Mouse (Mus musculus) MEL (cell line): ENCODE results near the gene Ppp2r5a.

ENCODE experiments used
- CHD1 ChIP-seq: IDR thresholded peaks from 2 replicates; pipeline ENCODE4 v1.6.1; 2012; ENCODE audit warnings: low read depth, mild to moderate bottlenecking, inconsistent platforms, low read length, improper control_type of control experiment
- CTCF ChIP-seq, 3 experiments: IDR thresholded peaks in 2 of 3; conservative IDR thresholded peaks in 1 of 3; 2 replicates each; pipeline ENCODE4 v1.5.1; 2011 to 2012; ENCODE audit warnings: low read length in 3 of 3, low read depth in 2 of 3, mild to moderate bottlenecking in 2 of 3, improper control_type of control experiment in 1 of 3, inconsistent platforms in 1 of 3, mixed read lengths in 1 of 3, moderate library complexity in 1 of 3; ENCODE audit not compliant: control insufficient read depth in 1 of 3, insufficient read depth in 1 of 3, poor library complexity in 1 of 3, severe bottlenecking in 1 of 3
- ELF1 ChIP-seq: IDR thresholded peaks from 2 replicates; pipeline ENCODE4 v1.6.1; 2014; ENCODE audit warnings: low read depth, mild to moderate bottlenecking, inconsistent platforms, low read length, improper control_type of control experiment, moderate library complexity
- EP300 ChIP-seq, 2 experiments: IDR thresholded peaks; 2 replicates each; pipeline ENCODE4 v1.6.1; 2011; ENCODE audit warnings: improper control_type of control experiment in 2 of 2, low read length in 2 of 2, low read depth in 1 of 2, mild to moderate bottlenecking in 1 of 2
- ETS1 ChIP-seq: IDR thresholded peaks from 2 replicates; pipeline ENCODE4 v1.6.1; 2012; ENCODE audit warnings: low read depth, mild to moderate bottlenecking, inconsistent platforms, low read length, improper control_type of control experiment, moderate library complexity
- MAZ ChIP-seq: IDR thresholded peaks from 2 replicates; pipeline ENCODE4 v1.6.1; 2012; ENCODE audit warnings: low read depth, mild to moderate bottlenecking, inconsistent platforms, low read length, improper control_type of control experiment
- MXI1 ChIP-seq: IDR thresholded peaks from 2 replicates; pipeline ENCODE4 v1.6.1; 2011; ENCODE audit warnings: mild to moderate bottlenecking, low read depth, low read length, improper control_type of control experiment
- POLR2A ChIP-seq, 2 experiments: IDR thresholded peaks; 2 replicates each; pipeline ENCODE4 v1.6.1; 2011 to 2012; ENCODE audit warnings: low read length in 2 of 2, mild to moderate bottlenecking in 2 of 2, control low read depth in 1 of 2, improper control_type of control experiment in 1 of 2, low read depth in 1 of 2, moderate library complexity in 1 of 2; ENCODE audit not compliant: control insufficient read depth in 1 of 2, insufficient read depth in 1 of 2, poor library complexity in 1 of 2
- RAD21 ChIP-seq: IDR thresholded peaks from 2 replicates; pipeline ENCODE4 v1.6.1; 2011; ENCODE audit warnings: mild to moderate bottlenecking, low read depth, low read length, improper control_type of control experiment
- SMC3 ChIP-seq: IDR thresholded peaks from 2 replicates; pipeline ENCODE4 v1.6.1; 2011; ENCODE audit warnings: low read depth, low read length, improper control_type of control experiment
- TAL1 ChIP-seq: IDR thresholded peaks from 2 replicates; pipeline ENCODE4 v1.6.1; 2012; ENCODE audit warnings: mild to moderate bottlenecking, inconsistent platforms, low read length, moderate library complexity, mixed read lengths
- UBTF ChIP-seq: IDR thresholded peaks from 2 replicates; pipeline ENCODE4 v1.6.1; 2012; ENCODE audit warnings: low read depth, mild to moderate bottlenecking, inconsistent platforms, low read length, improper control_type of control experiment, moderate library complexity, borderline replicate concordance; ENCODE audit not compliant: insufficient read depth
- ZMIZ1 ChIP-seq: IDR thresholded peaks from 2 replicates; pipeline ENCODE4 v1.6.1; 2012; ENCODE audit warnings: low read depth, mild to moderate bottlenecking, inconsistent platforms, low read length, improper control_type of control experiment, moderate library complexity

GRCm38 (mm10) chr1:191391311-191391710, 11.8 kb downstream of the Ppp2r5a start:
- TF ChIP-seq EP300 (IDR thresholded peaks at IDR 0.05; ENCODE audit: low read depth in 1 of 2, low read length in 2 of 2) (no peak), TAL1 (no peak), CTCF (IDR thresholded peaks at IDR 0.05 in 2 of 3, conservative IDR thresholded peaks at IDR 0.05 in 1 of 3; ENCODE audit: control insufficient read depth in 1 of 3, insufficient read depth in 1 of 3, low read depth in 2 of 3, low read length in 3 of 3, poor library complexity in 1 of 3, severe bottlenecking in 1 of 3) (peak; percentile 13 to 85 (median 48); a peak in 4 of 6 replicates), POLR2A (IDR thresholded peaks at IDR 0.05; ENCODE audit: control insufficient read depth in 1 of 2, insufficient read depth in 1 of 2, low read depth in 1 of 2, low read length in 2 of 2, poor library complexity in 1 of 2) (no peak), MAZ (no peak), ETS1 (peak; percentile 96), ELF1 (no peak), SMC3 (peak; percentile 69), RAD21 (peak; percentile 82), ZMIZ1 (no peak), CHD1 (no peak), MXI1 (no peak), UBTF (no peak)
